Mouse (Mus musculus) right cerebral cortex, adult 2 months (tissue): ENCODE measurements at regions not wholly inside any gene's neighbourhood (a gene's known extent, or its start where the extent isn't known, plus 50 kb on each side); places are given as distances from the start of the nearest gene placed in this dataset.

ENCODE experiments used
- DNase-seq, 2 experiments: peaks; one replicate each; pipeline ENCODE4 v3.0.0; 2021 to 2022; ENCODE audit warnings: low spot score in 2 of 2

DNA sequence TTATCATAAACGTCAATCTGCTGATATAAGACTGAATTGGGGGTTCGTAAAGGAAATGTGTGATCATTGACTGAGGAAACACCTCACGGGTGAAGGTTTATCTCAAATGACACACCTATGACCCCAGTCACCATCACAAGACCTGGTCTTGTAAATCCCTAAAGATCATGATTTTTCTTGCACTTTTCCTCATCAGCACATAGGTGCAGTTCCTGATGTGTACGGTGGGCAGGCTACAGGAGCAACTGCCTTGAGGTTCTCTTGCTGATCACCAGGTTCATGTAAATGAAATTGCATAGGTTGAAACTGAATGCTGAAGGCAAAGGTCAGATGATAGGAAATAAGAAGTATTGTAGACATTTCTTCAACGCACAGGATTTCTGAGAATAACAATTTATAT is 277.1 kb downstream of the Rnf152 start:
- DNase-seq, result no peak

DNA sequence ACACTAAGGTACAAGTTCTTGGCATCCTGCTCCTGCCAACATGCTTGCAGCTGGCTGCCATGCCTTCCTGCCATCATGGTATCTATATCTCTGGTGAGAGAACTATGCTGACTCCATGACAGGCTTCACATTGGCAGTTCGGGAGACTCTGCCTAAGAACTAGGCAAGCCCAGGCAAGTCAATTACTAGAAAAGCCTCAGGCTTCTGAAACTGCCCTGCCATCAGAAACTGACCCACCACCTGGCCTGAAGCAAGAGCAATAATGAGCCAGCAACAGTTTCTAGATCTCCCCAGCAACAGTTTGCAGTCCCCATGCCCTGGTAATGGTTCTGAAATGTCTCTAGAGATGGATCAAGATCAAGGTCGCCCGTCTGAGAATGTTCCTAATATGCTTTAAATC is 280.8 kb downstream of the Rnf152 start:
- no peak for DNase-seq

DNA sequence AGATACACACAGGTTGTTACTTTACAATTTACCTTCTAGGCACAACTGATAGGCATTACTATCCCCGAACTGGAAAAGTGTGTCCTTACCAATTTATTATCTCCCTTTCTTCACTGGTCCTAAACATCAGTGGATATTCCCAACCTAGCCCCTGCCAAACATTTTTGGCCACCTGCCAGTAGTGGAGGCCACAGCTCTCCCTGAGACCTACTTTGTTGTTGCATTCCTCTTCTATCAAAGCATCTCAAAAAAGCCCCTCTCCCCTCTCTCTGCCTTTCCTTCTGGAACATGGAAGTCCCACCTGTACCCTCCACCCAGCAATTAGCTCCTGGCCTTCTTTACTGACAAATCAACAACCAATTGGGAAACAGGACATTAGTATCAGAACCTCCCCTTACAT is 282.2 kb downstream of the Rnf152 start:
- no peak for DNase-seq

DNA sequence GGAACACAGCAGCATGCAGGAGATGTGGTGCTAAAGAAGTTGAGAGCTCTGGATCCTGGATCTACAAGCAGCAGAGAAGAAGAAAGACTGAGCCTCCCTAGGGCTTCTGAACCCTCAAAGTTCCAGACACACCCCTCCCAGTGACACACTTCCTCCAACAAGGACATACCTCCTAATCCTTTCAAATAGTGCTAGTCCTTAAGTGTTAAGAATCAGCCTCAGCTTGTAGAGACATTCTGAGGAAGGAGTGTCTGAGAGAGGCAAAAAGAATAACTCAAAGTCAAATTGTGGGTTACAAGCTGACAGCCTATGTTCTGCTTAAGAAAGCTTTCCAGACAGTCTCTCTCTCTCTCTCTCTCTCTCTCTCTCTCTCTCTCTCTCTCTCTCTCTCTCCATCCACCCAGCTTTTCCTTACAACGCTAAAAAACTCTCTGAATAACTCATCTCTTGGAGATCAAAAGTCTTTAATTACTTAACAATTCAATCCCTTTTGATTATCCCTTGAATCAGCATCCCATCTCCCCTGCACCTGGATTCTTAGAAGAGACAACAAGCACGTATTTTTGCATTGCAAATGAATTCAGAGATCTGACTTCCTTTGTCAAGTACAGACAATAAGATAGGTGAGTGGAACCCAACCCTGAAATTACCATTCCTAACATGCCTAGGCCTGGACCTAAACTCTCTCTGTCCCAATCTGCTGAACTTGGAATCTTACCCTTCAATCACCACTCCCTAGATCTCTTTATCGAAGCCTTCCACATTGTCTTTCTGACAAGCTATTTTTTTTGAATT is 285.7 kb downstream of the Rnf152 start:
- no peak for DNase-seq

DNA sequence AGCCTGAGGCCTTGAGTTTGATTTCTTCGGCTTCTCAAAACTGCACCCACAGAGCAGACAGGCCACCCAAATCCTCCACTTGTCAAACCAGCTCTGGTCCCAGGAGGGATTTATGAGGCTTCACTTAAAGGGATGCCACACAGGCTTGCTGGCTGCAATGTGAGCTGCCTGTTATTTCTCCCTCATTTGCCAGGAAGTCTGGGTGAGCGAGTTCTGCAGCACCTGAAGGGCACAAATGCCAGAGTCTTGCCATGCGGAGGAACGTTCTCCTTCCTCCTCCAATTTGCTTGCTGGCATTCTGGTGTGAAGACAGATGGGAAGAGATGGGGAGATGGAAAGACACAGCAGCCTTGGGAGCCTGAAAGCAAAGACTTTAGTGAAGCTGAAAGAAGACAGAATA is 288.6 kb downstream of the Rnf152 start:
- DNase-seq, result peak; percentile 14 to 20

DNA sequence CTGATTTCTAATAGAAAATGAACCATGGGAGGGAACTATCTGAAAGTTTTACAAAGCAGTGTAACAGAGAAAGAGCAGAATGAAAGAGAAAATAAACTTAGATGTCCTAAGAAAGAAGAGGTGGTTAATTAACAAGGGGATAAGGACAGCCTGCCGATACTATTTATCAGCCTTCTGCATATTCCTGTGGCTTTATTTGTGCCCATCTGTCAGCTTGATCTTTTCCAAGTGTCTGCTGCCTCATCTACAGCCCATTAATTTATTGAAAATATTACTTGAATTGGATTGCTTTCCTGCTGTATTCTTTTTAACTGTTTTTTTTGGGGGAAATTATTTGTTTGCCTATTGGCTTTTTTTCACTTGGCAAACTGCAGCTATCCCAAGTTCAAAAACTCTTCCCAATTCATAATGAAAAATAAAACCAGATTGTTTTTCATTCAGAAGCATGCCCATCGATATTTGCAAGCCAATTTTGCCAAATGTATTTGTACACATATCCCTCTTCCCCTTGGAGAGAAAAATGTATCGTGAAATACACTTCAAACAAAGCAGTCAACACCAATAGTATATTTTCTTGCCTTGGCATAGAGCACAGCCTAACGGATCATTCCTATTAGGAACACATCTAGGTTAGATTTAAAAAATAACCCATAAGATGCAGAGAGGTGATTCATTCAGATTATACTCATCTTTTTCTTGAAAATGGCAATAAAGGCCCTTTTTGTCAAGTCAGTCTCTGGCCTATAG is 289.3 kb downstream of the Rnf152 start:
- DNase-seq, result no peak

DNA sequence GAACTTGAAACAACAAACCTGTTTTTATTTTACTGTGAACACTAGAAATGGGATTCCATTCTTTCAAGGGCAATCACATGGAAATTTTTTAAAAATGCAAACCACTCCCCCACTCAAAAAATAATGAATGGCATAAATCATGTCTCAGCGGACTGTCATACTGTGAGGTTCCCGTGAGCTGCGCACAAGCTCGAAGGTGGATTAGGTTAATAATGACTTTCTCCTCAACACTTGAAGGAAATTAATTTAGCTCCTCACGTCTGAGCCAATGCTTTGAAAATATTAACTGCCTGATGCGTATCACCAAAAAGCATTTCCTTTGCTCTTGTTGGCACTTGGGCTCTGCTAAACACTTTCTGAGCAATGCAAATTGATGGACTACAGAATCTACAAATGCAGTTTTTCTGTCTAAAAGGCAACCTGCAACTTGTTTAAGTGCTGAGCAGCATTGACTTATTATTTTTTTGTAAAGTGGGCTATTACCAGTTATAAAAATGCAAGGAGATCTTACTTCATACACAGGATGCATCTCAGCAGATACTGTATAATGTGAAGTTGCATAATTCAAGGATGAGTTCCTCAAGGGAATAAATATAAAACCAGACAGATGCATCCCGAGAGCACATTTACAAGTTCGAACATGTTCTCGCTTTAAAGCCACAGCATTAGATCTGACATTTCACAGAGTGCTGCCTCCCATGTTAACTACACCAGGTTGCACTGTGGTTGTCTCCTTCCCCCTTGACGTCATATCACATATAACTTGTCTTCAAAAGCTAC is 282.4 kb downstream of the Cdh20 start:
- no peak for DNase-seq
